Mouse (Mus musculus): ENCODE data around the gene Meis1. TPM values are rescaled to one million over a fixed set of nuclear protein-coding genes. Genes with fewer than 3 reads are reported as not detected.

Meis1 gene
- polyA plus RNA-seq, 1 experiment from 2014 or later, result 24.6 TPM

DNA sequence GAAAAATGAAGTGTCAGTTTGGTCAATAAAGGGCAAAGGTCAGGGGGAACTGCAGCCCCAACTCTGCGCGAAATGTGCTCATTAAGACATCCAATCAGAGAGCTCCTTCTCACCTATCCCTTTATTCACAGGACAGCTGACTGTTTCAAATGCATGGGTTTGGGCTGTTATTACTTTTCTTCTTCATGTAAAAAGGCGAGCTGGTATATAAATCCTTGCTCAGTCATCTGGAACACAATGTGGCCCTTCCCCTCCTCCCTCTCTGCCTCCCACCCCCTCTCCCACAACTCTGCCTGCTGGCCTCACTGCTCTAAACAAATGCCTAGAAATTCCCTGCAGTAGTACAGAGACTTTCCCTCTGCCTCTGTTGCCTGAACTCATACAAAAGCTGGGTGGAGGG lies 36.5 kb downstream of the Meis1 start:
- peaks cover 20% of the 10 kb centered on the region for H3K36me3 ChIP-seq
- WGBS (ENCODE audit: insufficient replicate concordance), result 49% methylated on average over 3 of the region's 3 CpGs
- H3K4me2 ChIP-seq, result no peak overlapping the region
- H3K9me3 ChIP-seq (replicated peaks), result no peaks in the 10 kb centered on the region
- peak overlapping the region; percentile 40; the same call in 1 of the 2 replicates for H3K27ac ChIP-seq
- H3K9ac ChIP-seq, result no peak overlapping the region
- H3K4me3 ChIP-seq, result no peak overlapping the region
- no peak for ATAC-seq
- H3K27me3 ChIP-seq (replicated peaks), result no peaks in the 10 kb centered on the region
- H3K4me1 ChIP-seq, result peaks cover 22% of the 10 kb centered on the region

DNA sequence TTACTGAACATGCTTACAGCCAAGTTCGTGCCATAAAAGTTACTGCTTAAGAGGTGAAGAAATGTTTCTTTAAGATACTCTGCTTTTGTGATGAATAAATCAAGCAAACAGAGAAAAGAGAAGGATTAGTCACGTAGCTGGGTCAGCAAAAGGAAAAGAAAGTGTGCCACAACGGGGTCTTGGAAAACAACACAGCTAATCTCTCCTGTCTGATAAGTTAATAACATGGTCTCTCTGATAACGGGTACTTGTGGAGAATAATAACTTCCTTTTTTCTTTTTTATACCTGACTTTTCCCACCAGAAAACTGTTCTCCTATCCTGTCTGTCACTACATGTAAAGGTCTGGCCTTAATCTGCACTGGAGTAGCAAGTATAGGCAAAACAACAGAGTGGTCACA lies 37.4 kb downstream of the Meis1 start:
- Histone ChIP-seq H3K27ac (no peak overlapping the region), H3K4me3 (no peak overlapping the region), H3K9me3 (replicated peaks) (no peaks in the 10 kb centered on the region), H3K9ac (no peak overlapping the region), H3K4me1 (peaks cover 22% of the 10 kb centered on the region), H3K27me3 (replicated peaks) (no peaks in the 10 kb centered on the region), H3K36me3 (peaks cover 15% of the 10 kb centered on the region), H3K4me2 (no peak overlapping the region)
- no peak for ATAC-seq
- WGBS (ENCODE audit: insufficient replicate concordance), result 22% methylated on average over 4 of the region's 4 CpGs

DNA sequence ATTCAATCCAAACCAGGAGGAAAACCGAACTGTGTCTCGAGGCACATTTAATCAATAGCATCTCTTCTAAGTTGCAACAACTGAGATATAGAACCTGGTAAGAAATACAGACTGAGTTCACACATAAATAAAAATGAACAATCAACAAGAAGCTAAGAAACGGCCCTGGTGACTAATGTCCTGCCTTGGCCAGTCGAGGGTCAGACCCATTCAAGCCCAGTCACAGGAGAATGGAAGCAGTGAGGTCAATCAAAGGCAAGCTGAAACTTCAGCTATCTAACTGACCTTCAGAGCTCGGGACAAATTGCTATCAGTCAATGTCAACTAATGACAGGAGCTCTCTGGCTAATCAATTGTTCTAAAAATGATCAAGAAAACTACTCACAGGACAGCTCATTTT lies 38.2 kb downstream of the Meis1 start:
- Histone ChIP-seq H3K9me3 (replicated peaks) (no peaks in the 10 kb centered on the region), H3K4me3 (no peak overlapping the region), H3K27ac (no peak overlapping the region), H3K4me1 (peaks cover 22% of the 10 kb centered on the region), H3K4me2 (no peak overlapping the region), H3K36me3 (peaks cover 7% of the 10 kb centered on the region), H3K9ac (no peak overlapping the region), H3K27me3 (replicated peaks) (no peaks in the 10 kb centered on the region)
- no peak for ATAC-seq
- 53% methylated on average over 5 of the region's 5 CpGs for WGBS (ENCODE audit: insufficient replicate concordance)

DNA sequence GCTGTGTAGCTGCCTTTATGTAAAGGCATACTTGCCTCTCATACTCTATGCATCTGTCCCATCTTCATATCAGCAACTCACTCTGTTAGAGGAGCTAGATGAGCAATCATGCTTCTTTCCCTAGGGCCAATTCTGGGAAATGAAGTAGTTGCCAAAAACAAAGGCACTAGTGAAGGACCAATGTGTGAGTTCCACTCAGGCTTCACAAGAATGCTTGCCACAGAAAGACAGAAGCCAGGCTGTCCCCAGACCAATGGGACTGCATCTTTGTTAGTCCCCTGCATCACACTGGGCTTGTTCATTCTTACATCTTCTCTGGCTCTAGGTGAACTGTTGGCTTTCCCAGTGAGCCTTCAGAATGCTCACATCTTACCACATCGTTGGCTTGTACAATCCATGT lies 43.7 kb downstream of the Meis1 start:
- ATAC-seq, result no peak
- no peaks in the 10 kb centered on the region for H3K27me3 ChIP-seq (replicated peaks)
- H3K4me1 ChIP-seq, result peaks cover 26% of the 10 kb centered on the region
- no peak overlapping the region for H3K27ac ChIP-seq
- peaks cover 6% of the 10 kb centered on the region; the same call in 1 of the 2 replicates for H3K36me3 ChIP-seq
- WGBS (ENCODE audit: insufficient replicate concordance), result 55% methylated on average over 1 of the region's 1 CpGs
- H3K4me2 ChIP-seq, result no peak overlapping the region
- no peak overlapping the region for H3K4me3 ChIP-seq
- no peaks in the 10 kb centered on the region for H3K9me3 ChIP-seq (replicated peaks)
- H3K9ac ChIP-seq, result no peak overlapping the region

DNA sequence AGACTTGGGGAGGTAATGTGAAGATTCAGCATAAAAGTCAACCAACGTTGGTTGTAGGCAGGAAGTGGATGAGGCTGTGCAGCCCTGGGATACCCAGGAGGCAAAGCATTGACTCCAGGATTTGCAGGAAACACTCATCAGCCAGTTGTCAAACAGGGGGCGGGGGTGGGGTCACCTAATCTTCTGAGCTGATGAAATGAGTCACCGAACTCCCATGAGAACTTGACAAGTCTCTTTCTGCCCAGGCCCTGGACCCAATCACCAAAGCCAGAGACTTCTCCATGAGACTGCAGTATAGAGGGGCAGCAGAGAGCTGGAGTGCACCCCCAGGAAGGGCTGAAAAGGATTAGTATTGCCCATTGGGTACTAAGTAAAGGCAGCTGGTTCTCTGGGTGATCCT lies 45.0 kb downstream of the Meis1 start:
- H3K9me3 ChIP-seq (replicated peaks), result no peaks in the 10 kb centered on the region
- 8% methylated on average over 3 of the region's 3 CpGs for WGBS (ENCODE audit: insufficient replicate concordance)
- H3K4me3 ChIP-seq, result no peak overlapping the region
- H3K27ac ChIP-seq, result no peak overlapping the region
- H3K9ac ChIP-seq, result no peak overlapping the region
- H3K4me2 ChIP-seq, result no peak overlapping the region
- ATAC-seq, result peak; percentile 35; the same call in 1 of the 2 replicates
- peaks cover 39% of the 10 kb centered on the region for H3K4me1 ChIP-seq
- peaks cover 6% of the 10 kb centered on the region; the same call in 1 of the 2 replicates for H3K36me3 ChIP-seq
- no peaks in the 10 kb centered on the region for H3K27me3 ChIP-seq (replicated peaks)

DNA sequence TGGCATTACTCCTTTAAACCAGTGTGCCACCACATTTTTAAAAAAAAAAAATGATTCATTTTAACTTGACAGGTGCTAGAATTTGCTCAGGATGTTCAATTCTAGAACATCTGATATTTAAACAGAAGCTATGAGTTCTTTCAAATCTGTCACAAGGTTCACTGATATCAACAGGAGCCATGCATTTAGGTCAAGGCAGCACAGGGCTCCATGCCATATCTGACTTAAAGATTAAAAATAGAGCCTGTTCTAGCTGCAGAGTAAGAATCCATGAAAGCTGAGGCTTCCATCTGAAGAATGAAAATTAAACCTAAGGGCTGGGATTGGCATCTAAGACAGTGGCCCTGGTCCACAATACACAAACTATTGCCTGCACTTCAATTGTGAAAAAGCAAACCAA lies 45.8 kb downstream of the Meis1 start:
- Histone ChIP-seq H3K4me1 (peaks cover 40% of the 10 kb centered on the region), H3K36me3 (peaks cover 6% of the 10 kb centered on the region; the same call in 1 of the 2 replicates), H3K27me3 (replicated peaks) (no peaks in the 10 kb centered on the region), H3K9ac (no peak overlapping the region), H3K4me3 (no peak overlapping the region), H3K9me3 (replicated peaks) (no peaks in the 10 kb centered on the region), H3K27ac (no peak overlapping the region), H3K4me2 (no peak overlapping the region)
- ATAC-seq, result no peak

DNA sequence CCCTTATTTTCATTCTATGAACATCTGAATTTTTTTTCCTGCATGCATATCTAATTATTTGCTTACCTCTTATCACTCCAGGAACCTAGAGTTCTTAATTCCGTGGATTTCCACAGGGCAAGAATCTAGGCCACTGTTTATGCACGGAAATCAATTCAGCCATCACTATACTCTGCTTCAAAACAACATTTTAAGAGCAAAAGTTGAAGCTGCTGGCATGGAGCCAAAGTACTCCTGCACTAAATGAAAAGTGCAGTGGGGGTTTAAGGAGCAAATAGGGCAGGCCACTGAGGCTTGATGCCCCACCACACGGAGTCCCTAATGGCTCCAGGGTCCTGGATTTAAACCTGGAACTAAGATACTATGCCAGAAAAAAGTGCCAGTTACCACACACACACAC lies 47.2 kb downstream of the Meis1 start:
- Histone ChIP-seq H3K4me2 (no peak overlapping the region), H3K4me3 (no peak overlapping the region), H3K9ac (no peak overlapping the region), H3K4me1 (peaks cover 40% of the 10 kb centered on the region), H3K9me3 (replicated peaks) (no peaks in the 10 kb centered on the region), H3K27me3 (replicated peaks) (no peaks in the 10 kb centered on the region), H3K36me3 (peaks cover 6% of the 10 kb centered on the region; the same call in 1 of the 2 replicates), H3K27ac (no peak overlapping the region)
- 41% methylated on average over 3 of the region's 3 CpGs for WGBS (ENCODE audit: insufficient replicate concordance)
- ATAC-seq, result no peak

DNA sequence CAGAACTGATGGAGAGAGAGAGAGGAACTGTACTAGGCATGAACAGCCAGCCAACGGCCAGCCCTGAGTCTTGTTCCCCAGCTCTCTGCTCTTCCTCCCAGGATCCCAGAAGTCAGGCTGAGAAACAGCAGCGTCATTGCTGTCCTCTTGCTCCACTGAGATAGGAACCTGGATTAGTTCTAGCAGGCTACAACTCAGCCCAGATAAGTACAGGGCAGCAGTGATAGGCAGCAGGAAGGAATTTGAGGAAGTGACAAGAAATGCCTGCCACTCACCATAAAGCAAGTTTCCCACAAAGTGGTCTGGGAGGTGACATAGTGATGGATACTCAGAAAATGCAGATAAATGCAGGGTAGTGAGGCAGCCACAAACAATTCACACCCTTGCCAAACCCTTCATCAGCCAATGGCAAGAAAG lies 48.9 kb downstream of the Meis1 start:
- peaks cover 1% of the 10 kb centered on the region; the same call in 1 of the 2 replicates for H3K36me3 ChIP-seq
- WGBS (ENCODE audit: insufficient replicate concordance), result 4% methylated on average over 2 of the region's 2 CpGs
- H3K9ac ChIP-seq, result no peak overlapping the region
- ATAC-seq, result peak; percentile 78
- no peak overlapping the region for H3K4me3 ChIP-seq
- no peaks in the 10 kb centered on the region for H3K9me3 ChIP-seq (replicated peaks)
- H3K27me3 ChIP-seq (replicated peaks), result no peaks in the 10 kb centered on the region
- H3K4me2 ChIP-seq, result 0 out of 2 replicates have a peak overlapping the region, but pooled peaks have one; percentile 20
- H3K27ac ChIP-seq, result peak overlapping the region; percentile 48; the same call in 1 of the 2 replicates
- peaks cover 47% of the 10 kb centered on the region for H3K4me1 ChIP-seq

DNA sequence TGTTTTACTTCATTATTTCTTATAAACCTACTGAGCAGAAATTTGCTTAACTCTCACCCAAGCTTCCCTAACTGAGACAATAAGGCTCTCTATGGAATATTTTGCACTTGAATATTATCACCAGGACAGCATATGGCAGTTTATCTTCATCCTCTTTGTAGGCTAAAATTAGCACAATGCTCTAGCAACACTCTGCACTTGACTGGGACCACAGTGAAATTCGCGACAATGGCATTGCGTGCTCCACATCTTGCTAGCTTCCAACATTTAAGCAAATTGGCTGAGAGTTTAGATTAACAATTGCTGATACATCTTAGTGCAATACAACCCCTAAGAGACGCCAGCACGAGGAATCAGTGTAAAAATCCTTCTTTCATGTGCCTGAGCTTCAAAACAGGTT lies 54.4 kb downstream of the Meis1 start:
- WGBS (ENCODE audit: insufficient replicate concordance), result 25% methylated on average over 5 of the region's 5 CpGs
- H3K4me1 ChIP-seq, result peaks cover 42% of the 10 kb centered on the region
- no peak overlapping the region for H3K27ac ChIP-seq
- no peak overlapping the region for H3K4me3 ChIP-seq
- H3K36me3 ChIP-seq, result no peaks in the 10 kb centered on the region
- no peaks in the 10 kb centered on the region for H3K27me3 ChIP-seq (replicated peaks)
- no peak overlapping the region for H3K4me2 ChIP-seq
- ATAC-seq, result no peak
- no peak overlapping the region for H3K9ac ChIP-seq
- no peaks in the 10 kb centered on the region for H3K9me3 ChIP-seq (replicated peaks)

DNA sequence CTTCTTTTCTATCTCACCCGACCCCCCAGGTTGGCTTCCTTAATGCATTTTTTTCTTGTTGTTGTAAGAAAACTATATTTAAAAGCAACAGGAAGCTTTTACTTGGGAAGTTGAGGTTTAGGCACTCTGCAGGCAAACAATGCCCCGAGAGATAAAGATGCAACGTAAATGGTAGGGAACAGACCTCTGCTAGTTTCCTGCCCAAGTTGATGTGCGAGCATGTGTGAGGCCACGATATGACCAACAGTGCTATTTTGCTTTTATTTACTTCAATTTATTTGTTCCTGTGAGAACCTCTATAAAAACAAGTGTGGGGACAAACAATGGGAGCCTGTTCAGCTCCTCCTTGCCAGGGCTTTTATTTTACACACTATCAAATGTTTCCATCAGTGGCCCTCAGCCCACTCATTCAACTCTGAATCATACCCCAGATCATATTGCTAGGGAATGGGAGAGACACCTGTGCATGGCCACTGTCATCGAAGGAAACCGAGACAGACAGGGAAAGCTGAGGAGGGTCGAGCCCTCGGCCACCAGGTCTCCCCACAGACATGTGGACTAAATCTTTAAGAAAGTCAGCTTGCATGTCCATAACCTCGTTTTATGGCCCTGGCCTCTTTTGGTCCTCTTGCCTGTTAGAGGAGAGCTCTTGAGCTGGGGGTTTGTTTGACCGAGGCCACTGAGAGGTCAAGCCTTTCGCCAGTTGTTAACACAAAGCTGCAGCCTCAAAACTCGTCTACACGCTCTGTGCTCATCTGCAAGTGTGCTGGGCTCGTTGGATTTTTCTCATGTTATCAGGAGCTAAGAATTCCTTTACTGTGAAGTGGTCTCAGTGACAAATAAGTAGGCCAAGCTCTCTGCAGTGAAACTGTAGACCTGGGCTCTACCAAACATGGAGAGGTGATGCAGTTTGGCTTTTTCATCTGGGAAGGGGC lies 55.3 kb downstream of the Meis1 start:
- 0 out of 2 replicates have a peak, but pooled peaks have one; percentile 24 for ATAC-seq
- H3K4me2 ChIP-seq, result no peak overlapping the region
- no peaks in the 10 kb centered on the region for H3K9me3 ChIP-seq (replicated peaks)
- 12% methylated on average over 15 of the region's 15 CpGs for WGBS (ENCODE audit: insufficient replicate concordance)
- peak overlapping the region; percentile 41 for H3K27ac ChIP-seq
- no peak overlapping the region for H3K4me3 ChIP-seq
- no peak overlapping the region for H3K9ac ChIP-seq
- H3K36me3 ChIP-seq, result no peaks in the 10 kb centered on the region
- H3K27me3 ChIP-seq (replicated peaks), result no peaks in the 10 kb centered on the region
- peaks cover 38% of the 10 kb centered on the region for H3K4me1 ChIP-seq

DNA sequence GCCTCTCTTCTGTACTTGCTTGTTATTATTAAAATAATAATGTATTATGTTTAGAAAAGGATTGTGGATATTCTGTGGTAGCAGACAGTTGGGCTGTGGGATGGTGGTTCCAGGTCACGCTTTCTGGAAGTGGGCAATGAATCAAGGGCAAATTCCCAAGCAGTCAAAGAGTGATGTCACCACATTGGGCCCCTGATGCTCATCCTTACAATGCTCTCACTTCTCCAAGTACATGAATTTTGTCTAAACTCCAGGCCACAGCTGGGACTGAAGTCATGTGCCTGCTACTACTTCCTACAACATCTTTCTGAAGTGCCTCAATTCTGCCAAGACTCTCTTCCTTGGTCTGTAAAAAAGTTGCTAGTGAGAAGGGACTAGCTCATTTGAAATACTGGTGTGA lies 59.3 kb downstream of the Meis1 start:
- ATAC-seq, result no peak
- H3K4me2 ChIP-seq, result no peak overlapping the region
- WGBS (ENCODE audit: insufficient replicate concordance), result 50% methylated on average over 1 of the region's 1 CpGs
- H3K27ac ChIP-seq, result no peak overlapping the region
- H3K4me3 ChIP-seq, result no peak overlapping the region
- no peak overlapping the region for H3K9ac ChIP-seq
- H3K9me3 ChIP-seq (replicated peaks), result no peaks in the 10 kb centered on the region
- H3K27me3 ChIP-seq (replicated peaks), result no peaks in the 10 kb centered on the region
- peaks cover 53% of the 10 kb centered on the region for H3K4me1 ChIP-seq
- no peaks in the 10 kb centered on the region for H3K36me3 ChIP-seq

Measured in liver, embryonic 12.5 days (tissue).